Comparison of ENCODE assay signal across 21 mouse cellular contexts in the genomic region with DNA sequence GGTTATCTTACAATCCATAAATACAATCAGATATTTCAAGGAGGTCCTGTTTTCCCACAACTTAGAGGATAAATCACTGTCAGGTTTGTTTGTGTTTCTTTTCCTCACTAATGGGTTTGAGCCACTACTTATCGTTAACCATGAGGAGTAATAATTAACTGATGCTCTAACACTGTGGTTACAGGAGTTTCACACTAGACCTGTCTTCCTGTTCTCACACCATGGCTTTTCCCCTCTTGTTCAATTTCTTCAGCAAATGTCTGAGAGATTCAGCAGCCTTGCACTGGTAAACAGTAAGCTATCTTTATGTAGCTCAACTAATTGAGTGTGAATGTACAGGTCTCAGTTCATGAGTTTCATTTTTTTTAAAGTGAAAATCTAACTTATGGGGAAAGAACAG.
"Had no signal": no experiment of that assay in that cellular context is flagged by ENCODE, and none has a peak within 500 bp of the region (broad histone marks: within the 10 kb centered on the region; RNA-seq: fewer than 3 reads in every experiment).

No protein-coding gene starts in this region.

- H3K9me3 ChIP-seq: heart, embryonic 13.5 days; heart, embryonic 15.5 days; hindbrain, embryonic 13.5 days; hindbrain, embryonic 15.5 days; limb, embryonic 13.5 days; limb, embryonic 15.5 days; liver, embryonic 12.5 days had no signal

- H3K4me2 ChIP-seq: heart, embryonic 11.5 days; heart, embryonic 13.5 days; heart, embryonic 15.5 days; hindbrain, embryonic 13.5 days; hindbrain, embryonic 15.5 days; limb, embryonic 13.5 days; limb, embryonic 15.5 days; liver, embryonic 12.5 days had no signal

- H3K4me3 ChIP-seq: heart, adult 2 months; heart, embryonic 13.5 days; heart, embryonic 15.5 days; hindbrain, embryonic 13.5 days; hindbrain, embryonic 15.5 days; limb, embryonic 13.5 days; limb, embryonic 15.5 days; liver, embryonic 12.5 days had no signal

- H3K36me3 ChIP-seq: heart, embryonic 13.5 days; heart, embryonic 15.5 days; hindbrain, embryonic 13.5 days; hindbrain, embryonic 15.5 days; limb, embryonic 13.5 days; limb, embryonic 15.5 days; liver, embryonic 12.5 days had no signal

- H3K9ac ChIP-seq: forebrain, postnatal 0 days; heart, embryonic 13.5 days; heart, embryonic 15.5 days; hindbrain, embryonic 13.5 days; hindbrain, embryonic 15.5 days; limb, embryonic 13.5 days; limb, embryonic 15.5 days; liver, embryonic 12.5 days; liver, embryonic 14.5 days had no signal

- DNase-seq: forebrain, postnatal 0 days; gastrocnemius, postnatal 14 days; gastrocnemius, postnatal 36 days; heart, adult 11 months; heart, adult 2 months; heart, postnatal 14 days; heart, postnatal 36 days; layer of hippocampus, adult 9-11 months; layer of hippocampus, postnatal 36 days; left cerebral cortex, postnatal 4 days had no signal

- ATAC-seq: forebrain, postnatal 0 days; hindbrain, postnatal 0 days; intestine, embryonic 16.5 days; liver, embryonic 12.5 days had no signal

- H3K4me1 ChIP-seq: heart, embryonic 13.5 days; heart, embryonic 15.5 days; hindbrain, embryonic 13.5 days; hindbrain, embryonic 15.5 days; limb, embryonic 13.5 days; limb, embryonic 15.5 days; liver, embryonic 12.5 days had no signal

- H3K27me3 ChIP-seq: heart, embryonic 13.5 days; heart, embryonic 15.5 days; hindbrain, embryonic 13.5 days; hindbrain, embryonic 15.5 days; limb, embryonic 13.5 days; limb, embryonic 15.5 days; liver, embryonic 12.5 days had no signal

- H3K27ac ChIP-seq: heart, adult 2 months; heart, embryonic 13.5 days; heart, embryonic 15.5 days; hindbrain, embryonic 13.5 days; hindbrain, embryonic 15.5 days; hindbrain, postnatal 0 days; limb, embryonic 13.5 days; limb, embryonic 15.5 days; liver, embryonic 12.5 days; liver, embryonic 14.5 days had no signal
